In genomic region chr17:26529791-26530241, GRCm38 (mm10) we compare ENCODE assay signal across 11 mouse cellular contexts. TPM values are rescaled to one million over a fixed set of nuclear protein-coding genes. Genes with fewer than 3 reads are reported as not detected.
DNase-seq lines count a peak whose midpoint lies in the region; ATAC-seq and TF ChIP-seq lines count a peak whose summit lies in the region.
"Had no signal": no experiment of that assay in that cellular context is flagged by ENCODE, and none has a peak within 500 bp of the region (broad histone marks: within the 10 kb centered on the region; RNA-seq: fewer than 3 reads in every experiment).

No protein-coding gene starts in this region.

- no peak for TF ChIP-seq CTCF in Patski (IDR thresholded peaks at IDR 0.05)

- H3K9me3 ChIP-seq in limb, embryonic 12.5 days, result no peaks in the 10 kb centered on the region
- no peaks in the 10 kb centered on the region for H3K9me3 ChIP-seq in midbrain, embryonic 15.5 days
- H3K9me3 ChIP-seq: intestine, embryonic 15.5 days; neural tube, embryonic 12.5 days had no signal

- in situ Hi-C loops in Patski (cut with MboI; ENCODE audit: low pct_unique_long_range_greater_than_20kb), result no loop called here

- no peak overlapping the region for H3K9ac ChIP-seq in limb, embryonic 12.5 days (replicated peaks)
- no peak overlapping the region for H3K9ac ChIP-seq in midbrain, embryonic 15.5 days
- H3K9ac ChIP-seq: intestine, embryonic 15.5 days; neural tube, embryonic 12.5 days had no signal

- POLR2A ChIA-PET in Patski (lab: Charles Lee), result interaction anchor here (1.0 to 2.3 kb wide), 3 partner anchors 21 to 23 kb away, joined by 4 to 7 read pairs (median 7); no protein-coding TSS in a partner anchor

- H3K4me1 ChIP-seq in limb, embryonic 12.5 days (replicated peaks), result peaks cover 17% of the 10 kb centered on the region
- H3K4me1 ChIP-seq in midbrain, embryonic 15.5 days, result no peaks in the 10 kb centered on the region
- H3K4me1 ChIP-seq: neural tube, embryonic 12.5 days had no signal

- peak; percentile 60; the same call in 1 of the 2 replicates for ATAC-seq in frontal cortex, adult (ENCODE audit: low TSS enrichment)
- ATAC-seq in Patski, result peak; percentile 48
- ATAC-seq in limb, embryonic 12.5 days (ENCODE audit: insufficient number of reproducible peaks, insufficient read depth, low FRiP score, low TSS enrichment, low read depth), result no peak
- no peak for ATAC-seq in midbrain, embryonic 15.5 days (replicated peaks)
- no peak for ATAC-seq in megakaryocyte-erythroid progenitor cell, adult 5-6 weeks (replicated peaks; ENCODE audit: low FRiP score, low TSS enrichment, poor library complexity, severe bottlenecking)
- ATAC-seq: activated CD4-positive, CD25-positive, alpha-beta regulatory T cell, adult 4 months had no signal

- H3K36me3 ChIP-seq in limb, embryonic 12.5 days, result no peaks in the 10 kb centered on the region
- H3K36me3 ChIP-seq in midbrain, embryonic 15.5 days (replicated peaks), result no peaks in the 10 kb centered on the region
- H3K36me3 ChIP-seq: intestine, embryonic 15.5 days; neural tube, embryonic 12.5 days had no signal

- H3K4me2 ChIP-seq in limb, embryonic 12.5 days, result no peak overlapping the region
- no peak overlapping the region for H3K4me2 ChIP-seq in midbrain, embryonic 15.5 days
- H3K4me2 ChIP-seq: intestine, embryonic 15.5 days; neural tube, embryonic 12.5 days had no signal

- WGBS in limb, embryonic 12.5 days, result 74% methylated on average over 5 of the region's 5 CpGs
- 87% methylated on average over 5 of the region's 5 CpGs for WGBS in midbrain, embryonic 15.5 days

- H3K27ac ChIP-seq in limb, embryonic 12.5 days, result peak overlapping the region; percentile 69; the same call in 1 of the 2 replicates
- no peak overlapping the region for H3K27ac ChIP-seq in midbrain, embryonic 15.5 days
- H3K27ac ChIP-seq: neural tube, embryonic 12.5 days had no signal

- no peak overlapping the region for H3K4me3 ChIP-seq in limb, embryonic 12.5 days (replicated peaks)
- H3K4me3 ChIP-seq in midbrain, embryonic 15.5 days, result no peak overlapping the region
- H3K4me3 ChIP-seq: intestine, embryonic 15.5 days; neural tube, embryonic 12.5 days had no signal

- CTCF ChIA-PET in Patski (lab: Charles Lee), result interaction anchor here (2.4 kb wide), 1 partner anchor 21 kb away, joined by 8 read pairs; no protein-coding TSS in a partner anchor

- no peaks in the 10 kb centered on the region for H3K27me3 ChIP-seq in Patski
- no peaks in the 10 kb centered on the region for H3K27me3 ChIP-seq in limb, embryonic 12.5 days
- H3K27me3 ChIP-seq in midbrain, embryonic 15.5 days (replicated peaks), result no peaks in the 10 kb centered on the region
- H3K27me3 ChIP-seq: intestine, embryonic 15.5 days; neural tube, embryonic 12.5 days had no signal

- DNase-seq in frontal cortex, postnatal 14 days (ENCODE audit: low spot score in 2 of 2), result no peak
- DNase-seq in Patski (ENCODE audit: low read depth, low spot score), result no peak
- DNase-seq in heart, adult 18-20 months, result peak; percentile 81 to 85
- no peak for DNase-seq in retina, postnatal 1 day

RNA-seq across cellular contexts. Expression of gene Ergic1, which starts 31.5 kb away (rescaled TPM):
- 287 TPM for polyA plus RNA-seq in Patski (2021)
- 10 to 100 TPM; 50.4 to 56.6 TPM for total RNA-seq in heart, adult 18-20 months (2021)
- 90.7 and 103 TPM in 2 replicates for polyA plus RNA-seq in limb, embryonic 12.5 days (2016; fragmentation: Nextera tagmentation; extraction: Ambion mirVana)
- polyA plus RNA-seq in midbrain, embryonic 15.5 days (2015; fragmentation: Nextera tagmentation; extraction: Ambion mirVana), result 100 and 109 TPM in 2 replicates
- total RNA-seq in megakaryocyte-erythroid progenitor cell, adult 5-6 weeks (2014; fragmentation: Nextera tagmentation), result 51.7 and 55.0 TPM in 2 replicates
- 31.6 and 40.3 TPM in 2 replicates for total RNA-seq in megakaryocyte-erythroid progenitor cell, adult 5-6 weeks (2017)

RNA-seq across cellular contexts. Expression of gene Dusp1, which starts 32.1 kb away (rescaled TPM):
- polyA plus RNA-seq in Patski (2021), result 465 TPM
- total RNA-seq in heart, adult 18-20 months (2021), result 10 to 100 TPM; 50.3 to 57.1 TPM
- polyA plus RNA-seq in limb, embryonic 12.5 days (2016; fragmentation: Nextera tagmentation; extraction: Ambion mirVana), result 18.0 and 19.4 TPM in 2 replicates
- polyA plus RNA-seq in midbrain, embryonic 15.5 days (2015; fragmentation: Nextera tagmentation; extraction: Ambion mirVana), result 42.5 and 42.8 TPM in 2 replicates
- total RNA-seq in megakaryocyte-erythroid progenitor cell, adult 5-6 weeks (2014; fragmentation: Nextera tagmentation), result 18.4 and 29.1 TPM in 2 replicates
- total RNA-seq in megakaryocyte-erythroid progenitor cell, adult 5-6 weeks (2017), result 73.3 and 79.0 TPM in 2 replicates

Comparison
In these comparisons a context has a peak if more than half of its experiments do, and no peak if none do; other contexts are left out.
1. ATAC-seq: peak in frontal cortex, adult (single experiment) and Patski (single experiment); none in limb, embryonic 12.5 days (single experiment), midbrain, embryonic 15.5 days (single experiment) and megakaryocyte-erythroid progenitor cell, adult 5-6 weeks (single experiment).
2. DNase-seq: peak in heart, adult 18-20 months (2 of 2); none in frontal cortex, postnatal 14 days (0 of 2), Patski (single experiment) and retina, postnatal 1 day (single experiment).
3. RNA of gene Dusp1, which starts 32.1 kb away (polyA plus RNA-seq): 465 TPM in Patski (single experiment); 42.5 to 42.8 TPM in midbrain, embryonic 15.5 days and 18.0 to 19.4 TPM in limb, embryonic 12.5 days; every median in the first group is over 10 times any median in the second.